Mouse (Mus musculus) lung, adult 2 months (tissue): ENCODE results near the gene Ints14.

ENCODE experiments used
- CTCF ChIP-seq: fragments of 200-500 bp; IDR thresholded peaks from 2 replicates; pipeline ENCODE4 v1.5.1; 2011; ENCODE audit warnings: mild to moderate bottlenecking, low read length, control low read depth; ENCODE audit not compliant: insufficient read depth
- POLR2A ChIP-seq: fragments of 200-500 bp; IDR thresholded peaks from 2 replicates; pipeline ENCODE4 v1.6.1; 2011; ENCODE audit warnings: low read depth, mild to moderate bottlenecking, control low read depth, low read length, borderline replicate concordance; ENCODE audit errors: extremely low read depth

GRCm38 (mm10) chr9:64931751-64932610 lies 28.7 kb upstream of the Ints14 start:
- TF ChIP-seq CTCF (no peak), POLR2A (no peak)
